Mouse (Mus musculus) hindbrain, embryonic 11.5 days (tissue): ENCODE measurements at regions not wholly inside any gene's neighbourhood (a gene's known extent, or its start where the extent isn't known, plus 50 kb on each side); places are given as distances from the start of the nearest gene placed in this dataset.

Experiments
- ATAC-seq: fragments of 200-750 bp; cut with Nextera tagmentation; 2 replicates; pipeline ENCODE4 v1.8.0; 2017; ENCODE audit warnings: mild to moderate bottlenecking, moderate TSS enrichment, moderate library complexity; ENCODE audit not compliant: low FRiP score
- DNase-seq: peaks from one replicate; pipeline ENCODE4 v3.0.0-alpha.2; 2015; ENCODE audit warnings: low spot score
- H3K27ac ChIP-seq: fragments of 300-500 bp; sonication (generic); 2 replicates; pipeline ENCODE4 v1.5.1; 2014; ENCODE audit warnings: mild to moderate bottlenecking, low read depth, low read length
- H3K27me3 ChIP-seq: fragments of 300-500 bp; sonication (generic); 2 replicates; pipeline ENCODE4 v1.6.1; 2014; ENCODE audit warnings: mild to moderate bottlenecking, low read length, moderate library complexity, mixed read lengths; ENCODE audit not compliant: control insufficient read depth, insufficient read depth
- H3K36me3 ChIP-seq: fragments of 300-500 bp; sonication (generic); 2 replicates; pipeline ENCODE4 v1.6.1; 2014; ENCODE audit warnings: mild to moderate bottlenecking, low read length, moderate library complexity, mixed read lengths; ENCODE audit not compliant: control insufficient read depth, insufficient read depth
- H3K4me1 ChIP-seq: fragments of 300-500 bp; sonication (generic); replicated peaks from 2 replicates; pipeline ENCODE4 v1.6.1; 2014; ENCODE audit warnings: low read length, mixed read lengths; ENCODE audit not compliant: control insufficient read depth, insufficient read depth
- H3K4me2 ChIP-seq: fragments of 300-500 bp; sonication (generic); replicated peaks from 2 replicates; pipeline ENCODE4 v1.6.1; 2014; ENCODE audit warnings: mild to moderate bottlenecking, low read depth, low read length
- H3K4me3 ChIP-seq: fragments of 300-500 bp; sonication (generic); 2 replicates; pipeline ENCODE4 v1.5.1; 2014; ENCODE audit warnings: low read depth, low read length
- H3K9ac ChIP-seq: fragments of 300-500 bp; sonication (generic); 2 replicates; pipeline ENCODE4 v1.6.1; 2014; ENCODE audit warnings: low read depth, low read length
- H3K9me3 ChIP-seq: fragments of 300-500 bp; sonication (generic); 2 replicates; pipeline ENCODE4 v1.6.1; 2016; ENCODE audit warnings: low read length; ENCODE audit not compliant: control insufficient read depth
- WGBS: fragments of 180-500 bp; shearing (Covaris S2); extraction: QIAGEN DNeasy Blood & Tissue Kit; methylation state at CpG from one replicate; pipeline ENCODE4 v1.1.7; 2014; 5-methylcytosine and 5-hydroxymethylcytosine counted together

- Histone ChIP-seq H3K27ac (no peak overlapping the region), H3K4me2 (no peak overlapping the region), H3K27me3 (no peaks in the 10 kb centered on the region), H3K4me3 (no peak overlapping the region), H3K4me1 (no peaks in the 10 kb centered on the region), H3K36me3 (no peaks in the 10 kb centered on the region), H3K9me3 (no peaks in the 10 kb centered on the region), H3K9ac (no peak overlapping the region)
- 81% methylated on average over 3 of the region's 3 CpGs for WGBS
- no peak for ATAC-seq
- no peak for DNase-seq
Measured at GRCm38 (mm10) chr13:48398617-48399016, 114.6 kb downstream of the Zfp169 start.

GRCm38 (mm10) chr13:48402316-48402715 lies 110.9 kb downstream of the Zfp169 start:
- no peaks in the 10 kb centered on the region for H3K4me1 ChIP-seq
- ATAC-seq: no peak
- no peak overlapping the region for H3K4me3 ChIP-seq
- DNase-seq: no peak
- no peak overlapping the region for H3K4me2 ChIP-seq
- no peak overlapping the region for H3K9ac ChIP-seq
- H3K36me3 ChIP-seq: no peaks in the 10 kb centered on the region
- H3K9me3 ChIP-seq: no peaks in the 10 kb centered on the region
- H3K27ac ChIP-seq: no peak overlapping the region
- 34% methylated on average over 5 of the region's 5 CpGs for WGBS
- H3K27me3 ChIP-seq: no peaks in the 10 kb centered on the region

DNA sequence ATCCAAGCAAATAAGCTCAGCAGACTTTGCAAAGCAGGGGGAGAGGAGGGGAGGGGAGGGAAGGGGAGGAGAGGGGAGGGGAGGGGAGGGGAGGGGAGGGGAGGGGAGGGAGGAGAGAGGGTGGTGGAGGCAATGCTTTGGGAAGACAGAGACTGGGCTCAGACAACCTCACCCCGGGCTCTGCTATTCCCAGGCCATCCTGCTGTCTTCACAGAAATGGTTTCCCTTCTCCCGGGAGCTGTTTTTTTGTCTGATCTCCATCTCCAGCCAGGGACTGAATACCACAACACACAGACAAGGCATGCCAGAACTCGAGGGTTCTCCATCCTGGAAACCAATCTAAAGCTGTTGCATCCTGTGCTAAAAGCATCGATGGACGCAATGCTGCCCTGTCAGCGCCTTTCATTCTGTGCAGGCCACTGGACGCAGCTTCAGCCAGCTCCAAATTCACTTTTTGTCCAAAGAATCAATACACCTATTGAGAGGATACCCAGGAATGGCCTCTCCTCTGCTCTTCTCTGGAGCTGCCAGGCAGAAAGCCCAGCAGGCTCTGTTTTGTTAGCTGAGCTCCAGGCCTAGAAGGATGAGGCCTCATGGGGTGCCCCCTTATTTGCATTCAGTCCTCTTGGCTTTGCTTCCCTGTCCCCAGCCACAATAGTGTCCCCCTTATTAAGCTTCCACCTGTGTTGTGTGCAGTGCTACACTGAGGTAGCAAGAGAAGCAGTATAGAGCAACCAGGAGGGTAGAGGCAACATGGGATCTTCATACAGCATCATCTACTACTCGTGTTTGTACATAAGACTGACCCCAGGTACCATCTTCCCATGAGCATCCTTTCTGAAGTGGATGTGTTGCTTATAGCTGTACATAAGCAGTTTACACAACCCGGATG lies 90.6 kb downstream of the Zfp169 start:
- H3K27me3 ChIP-seq: no peaks in the 10 kb centered on the region
- no peaks in the 10 kb centered on the region for H3K9me3 ChIP-seq
- H3K4me2 ChIP-seq: no peak overlapping the region
- no peak overlapping the region for H3K27ac ChIP-seq
- no peak overlapping the region for H3K9ac ChIP-seq
- no peak overlapping the region for H3K4me3 ChIP-seq
- WGBS: 33% methylated on average over 9 of the region's 9 CpGs
- DNase-seq: no peak
- no peaks in the 10 kb centered on the region for H3K4me1 ChIP-seq
- ATAC-seq: no peak
- H3K36me3 ChIP-seq: no peaks in the 10 kb centered on the region

DNA sequence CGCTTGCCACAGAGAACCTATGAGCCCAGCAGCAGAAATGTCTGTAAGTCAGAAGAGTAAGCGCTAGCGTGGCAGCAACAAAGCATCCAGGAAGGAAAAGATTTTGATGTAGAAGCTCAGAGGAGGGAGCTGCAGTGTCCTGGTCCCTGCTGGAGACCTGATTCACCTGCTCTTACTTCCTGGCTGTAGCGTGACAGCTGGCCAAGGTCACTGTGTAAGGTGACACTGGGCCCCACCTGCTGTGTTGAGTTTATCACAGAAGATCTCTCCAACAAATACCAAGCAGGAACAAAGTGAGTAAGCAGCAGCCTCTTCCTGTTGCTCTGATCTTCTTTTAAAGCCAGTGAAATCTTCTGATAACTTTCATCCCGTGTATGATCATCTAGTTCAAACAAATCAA lies 86.4 kb downstream of the Zfp169 start:
- WGBS: 68% methylated on average over 5 of the region's 5 CpGs
- ATAC-seq: no peak

DNA sequence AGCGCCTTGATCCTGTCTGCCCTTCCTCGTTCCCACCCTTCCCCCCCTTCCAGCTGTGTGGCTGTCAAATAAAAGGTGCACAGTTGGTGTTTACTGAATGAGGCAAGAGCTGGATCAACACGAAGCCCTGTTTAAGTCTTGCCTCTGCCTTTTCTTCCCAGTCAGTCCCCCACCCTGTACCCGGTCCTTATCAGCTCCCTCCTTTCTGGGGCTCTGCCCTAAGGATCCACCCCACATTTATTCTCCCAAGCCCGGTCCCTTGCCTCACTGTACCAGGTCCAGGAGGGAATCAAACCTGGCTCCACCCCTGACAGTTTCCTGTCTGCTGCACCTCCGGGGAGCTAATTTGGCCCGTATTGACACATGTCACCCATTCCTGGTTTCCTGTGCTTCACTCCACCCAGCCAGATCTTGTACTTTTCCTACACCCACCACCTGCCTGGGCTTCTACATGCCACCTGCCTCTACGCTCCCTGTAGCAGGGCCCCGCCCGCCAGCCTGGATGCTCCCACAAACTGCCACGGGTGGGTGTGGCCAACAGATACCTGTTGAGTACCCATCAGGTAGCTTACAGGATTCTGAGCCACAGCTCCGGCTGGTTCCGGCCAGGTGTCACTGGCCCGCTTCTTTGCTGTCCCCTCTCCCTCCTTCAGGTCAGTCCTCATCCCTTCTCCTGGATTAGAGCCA lies 76.4 kb downstream of the Zfp169 start:
- Histone ChIP-seq H3K9me3 (no peaks in the 10 kb centered on the region), H3K27me3 (no peaks in the 10 kb centered on the region), H3K9ac (no peak overlapping the region), H3K27ac (no peak overlapping the region), H3K4me2 (no peak overlapping the region), H3K4me3 (no peak overlapping the region), H3K4me1 (no peaks in the 10 kb centered on the region), H3K36me3 (no peaks in the 10 kb centered on the region)
- 74% methylated on average over 14 of the region's 14 CpGs for WGBS
- DNase-seq (no peak), ATAC-seq (no peak)

More for the DNA sequence above, 86.4 kb downstream of the Zfp169 start:
- no peaks in the 10 kb centered on the region for H3K27me3 ChIP-seq
- no peak overlapping the region for H3K27ac ChIP-seq
- H3K4me3 ChIP-seq: no peak overlapping the region
- no peaks in the 10 kb centered on the region for H3K4me1 ChIP-seq
- no peak for DNase-seq
- no peaks in the 10 kb centered on the region for H3K36me3 ChIP-seq
- no peak overlapping the region for H3K9ac ChIP-seq
- H3K9me3 ChIP-seq: no peaks in the 10 kb centered on the region
- no peak overlapping the region for H3K4me2 ChIP-seq
